Mouse (Mus musculus): ENCODE measurements around the gene Casz1.

Casz1 gene

GRCm38 (mm10) chr4:148842302-148842701 is 38.1 kb downstream of the Casz1 start:
- DNase-seq (ENCODE audit: low spot score in 2 of 2): no peak

DNA sequence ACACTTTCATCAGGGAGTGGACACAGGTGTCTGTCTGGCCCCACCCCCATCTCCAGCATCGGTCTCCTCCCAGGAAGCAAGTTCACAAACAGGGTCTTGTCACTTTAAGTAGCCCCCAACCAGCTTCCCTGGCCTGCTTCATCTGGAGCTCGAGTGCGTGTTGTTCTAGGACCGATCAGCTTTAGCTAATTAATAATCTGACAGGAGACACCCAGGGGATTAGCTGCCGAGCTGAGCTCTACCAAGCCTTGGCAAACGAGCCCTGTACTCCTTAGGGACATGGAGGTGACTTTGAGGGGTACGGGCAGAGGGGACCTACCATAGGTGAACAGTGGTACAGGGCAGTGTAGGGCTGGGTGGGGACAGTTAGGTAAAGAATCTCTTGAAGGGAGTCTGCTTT is 40.7 kb downstream of the Casz1 start:
- no peak for DNase-seq (ENCODE audit: low spot score in 2 of 2)

- peak in 1 of 2 experiments; percentile 34 for DNase-seq (ENCODE audit: low spot score in 2 of 2)
Measured at GRCm38 (mm10) chr4:148846203-148846602, 42.0 kb downstream of the Casz1 start.

GRCm38 (mm10) chr4:148846724-148847123 is 42.5 kb downstream of the Casz1 start:
- DNase-seq (ENCODE audit: low spot score in 2 of 2): no peak

DNA sequence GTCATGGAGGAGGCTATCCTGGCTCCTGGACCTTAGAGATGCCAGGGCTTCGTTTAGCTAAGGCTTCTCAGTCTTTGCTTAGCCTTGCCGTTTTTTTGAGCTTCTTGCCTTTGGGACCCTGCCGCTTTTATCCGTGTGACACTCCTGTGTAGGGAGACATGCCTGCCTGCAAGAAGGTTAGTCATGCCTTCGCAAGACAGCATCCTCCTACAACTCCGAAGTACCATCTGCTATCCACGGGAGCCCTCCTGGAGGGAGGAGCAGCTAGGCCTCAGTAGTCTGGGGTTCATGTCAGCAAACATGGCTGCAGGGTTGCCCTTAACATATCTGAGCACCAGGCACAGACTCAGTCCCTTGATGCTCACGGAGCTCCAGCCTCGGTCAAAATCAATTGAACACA is 43.4 kb downstream of the Casz1 start:
- DNase-seq (ENCODE audit: low spot score in 2 of 2): no peak

- no peak for DNase-seq (ENCODE audit: low spot score in 2 of 2)
Measured at GRCm38 (mm10) chr4:148849437-148849836, 45.2 kb downstream of the Casz1 start.

DNA sequence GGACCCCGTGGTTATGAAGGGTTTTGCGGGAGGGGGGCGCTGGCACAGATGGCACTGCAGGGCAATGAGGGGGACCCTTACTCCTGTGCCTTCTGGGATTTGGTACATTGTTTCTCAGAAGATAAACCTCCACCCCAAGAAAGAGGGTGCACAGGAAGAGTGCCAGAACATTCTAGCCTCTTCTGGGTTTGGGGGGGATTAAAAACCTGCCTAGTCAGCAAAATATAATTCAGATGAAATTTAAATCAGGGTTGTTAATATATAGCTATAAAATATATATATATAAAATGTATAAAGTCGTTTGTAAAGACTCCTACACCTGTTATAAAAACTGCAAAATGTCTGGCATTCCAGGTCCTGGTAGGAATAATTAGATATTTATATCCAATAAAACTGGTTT is 48.8 kb downstream of the Casz1 start:
- no peak for DNase-seq (ENCODE audit: low spot score in 2 of 2)

- DNase-seq (ENCODE audit: low spot score in 2 of 2): no peak
Measured at GRCm38 (mm10) chr4:148854093-148854492, 49.9 kb downstream of the Casz1 start.

DNA sequence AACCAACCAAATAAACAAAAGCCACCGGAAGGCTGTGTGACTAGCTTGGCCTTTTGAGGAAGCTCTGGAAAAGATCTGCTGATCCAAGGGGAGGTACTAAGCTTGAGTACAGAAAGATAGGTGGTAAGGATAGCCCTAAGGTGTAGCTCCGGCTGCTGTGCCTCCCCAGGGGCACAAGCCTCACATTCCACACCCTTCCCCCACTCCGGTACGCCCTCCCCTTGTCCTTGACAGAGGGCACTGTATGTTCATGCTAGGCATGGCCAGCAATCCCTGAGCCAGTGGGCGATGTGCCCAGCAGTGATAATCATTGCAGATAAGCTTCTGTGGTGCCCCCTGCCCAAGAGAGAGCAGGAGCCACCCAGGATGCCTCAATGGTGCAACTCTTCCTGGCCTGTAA is 51.3 kb downstream of the Casz1 start:
- DNase-seq (ENCODE audit: low spot score in 2 of 2): no peak

- DNase-seq (ENCODE audit: low spot score in 2 of 2): no peak
Measured at GRCm38 (mm10) chr4:148856216-148856615, 52.0 kb downstream of the Casz1 start.

DNA sequence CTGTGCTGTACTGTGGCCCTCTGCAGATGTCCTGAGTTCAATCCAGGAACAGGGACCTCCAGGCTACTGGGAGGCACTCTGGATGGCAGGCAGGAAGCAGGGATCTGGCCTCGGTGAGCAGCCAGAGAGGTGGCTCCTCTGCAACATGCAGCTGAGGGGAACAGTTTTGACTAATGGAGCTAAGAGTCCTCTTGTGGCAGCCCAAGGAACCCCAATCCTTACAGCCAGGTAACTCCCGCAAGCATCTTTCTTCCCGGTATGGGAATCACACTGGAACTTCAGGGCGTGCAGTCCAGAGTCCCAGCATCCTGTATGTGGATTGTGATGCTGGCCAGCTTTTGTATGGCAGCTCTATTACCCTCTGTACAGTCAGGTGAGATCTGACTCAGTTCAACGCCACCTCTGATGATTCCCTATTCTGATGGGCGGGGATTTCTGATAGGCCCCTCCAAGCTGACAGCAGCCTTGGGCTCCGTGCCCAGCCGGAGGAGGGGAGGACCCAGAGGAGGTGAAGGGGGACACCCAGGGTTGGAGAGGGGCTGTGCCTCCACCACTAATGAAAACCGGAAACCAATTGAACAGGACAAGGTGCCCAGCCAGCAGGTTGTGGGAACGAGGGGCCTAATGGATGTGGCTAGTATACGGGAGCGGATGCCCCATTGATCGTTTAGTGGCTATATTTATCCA is 53.3 kb downstream of the Casz1 start:
- DNase-seq (ENCODE audit: low spot score in 2 of 2): no peak

- no peak for DNase-seq (ENCODE audit: low spot score in 2 of 2)
Measured at GRCm38 (mm10) chr4:148858194-148858593, 54.0 kb downstream of the Casz1 start.

- no peak for DNase-seq (ENCODE audit: low spot score in 2 of 2)
Measured at GRCm38 (mm10) chr4:148859415-148859814, 55.2 kb downstream of the Casz1 start.

DNA sequence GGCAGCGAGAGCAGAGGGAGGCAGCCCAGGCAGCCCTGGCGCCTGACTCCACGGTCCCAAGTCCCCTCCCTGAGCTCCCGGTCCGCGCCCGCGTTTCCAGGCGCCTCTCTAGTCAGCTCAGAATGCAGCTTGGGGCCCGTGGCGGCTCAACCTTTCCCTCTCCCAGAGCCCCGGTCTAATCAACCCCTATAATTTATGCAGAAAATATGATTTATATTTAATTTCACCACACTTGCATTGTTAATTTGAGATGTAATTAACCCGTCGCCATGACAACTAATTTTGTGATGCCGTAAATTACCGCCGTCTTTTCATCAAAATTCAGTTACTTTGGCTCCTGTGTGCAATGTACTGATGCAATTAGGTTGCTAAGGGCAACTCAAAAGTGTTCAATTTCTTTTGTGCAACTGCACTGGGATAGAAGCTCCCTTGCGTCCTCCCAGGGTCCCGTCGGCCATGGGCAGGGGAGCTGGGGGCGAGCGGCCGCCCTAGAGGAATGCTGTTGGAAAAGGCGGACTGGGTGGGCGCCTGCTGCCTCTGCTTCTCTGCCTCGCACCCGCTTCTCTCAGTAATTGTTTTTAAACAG is 55.8 kb downstream of the Casz1 start:
- no peak for DNase-seq (ENCODE audit: low spot score in 2 of 2)

GRCm38 (mm10) chr4:148860636-148861035 is 56.4 kb downstream of the Casz1 start:
- no peak for DNase-seq (ENCODE audit: low spot score in 2 of 2)

DNA sequence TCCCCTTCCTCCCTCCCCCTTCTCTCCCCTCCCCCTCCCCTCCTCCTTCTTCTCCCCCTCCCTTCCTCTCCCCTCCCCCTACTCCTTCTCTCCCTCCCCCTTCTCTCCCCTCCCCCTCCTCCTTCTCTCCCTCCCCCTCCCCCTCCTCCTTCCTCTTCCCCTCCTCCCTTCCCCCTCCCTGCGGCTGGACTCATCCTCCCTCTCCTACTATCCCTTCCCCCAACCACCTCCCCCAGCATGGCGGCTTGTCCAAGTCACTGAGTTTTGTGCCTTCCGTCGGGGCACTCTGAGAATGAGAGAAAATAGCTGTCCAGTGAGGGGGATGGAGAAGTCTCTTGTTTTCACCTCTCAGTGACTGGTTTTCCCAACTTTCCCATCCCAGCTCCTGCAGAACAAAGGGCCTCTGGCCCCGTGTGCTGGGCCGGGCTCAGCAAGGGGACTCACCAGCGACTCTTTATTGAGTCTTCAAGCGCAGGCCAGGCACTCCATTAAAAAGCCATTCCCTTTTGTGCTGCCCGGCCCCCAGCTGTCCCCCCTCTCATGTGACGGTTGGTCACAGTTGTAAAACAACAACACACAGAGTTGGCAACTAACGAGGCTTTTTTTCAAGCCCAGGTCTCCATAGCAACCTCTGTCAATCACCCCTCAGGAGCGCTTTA is 62.7 kb downstream of the Casz1 start:
- DNase-seq (ENCODE audit: low spot score in 2 of 2): no peak

- DNase-seq (ENCODE audit: low spot score in 2 of 2): no peak
Measured at GRCm38 (mm10) chr4:148867721-148868397, 63.6 kb downstream of the Casz1 start.

DNA sequence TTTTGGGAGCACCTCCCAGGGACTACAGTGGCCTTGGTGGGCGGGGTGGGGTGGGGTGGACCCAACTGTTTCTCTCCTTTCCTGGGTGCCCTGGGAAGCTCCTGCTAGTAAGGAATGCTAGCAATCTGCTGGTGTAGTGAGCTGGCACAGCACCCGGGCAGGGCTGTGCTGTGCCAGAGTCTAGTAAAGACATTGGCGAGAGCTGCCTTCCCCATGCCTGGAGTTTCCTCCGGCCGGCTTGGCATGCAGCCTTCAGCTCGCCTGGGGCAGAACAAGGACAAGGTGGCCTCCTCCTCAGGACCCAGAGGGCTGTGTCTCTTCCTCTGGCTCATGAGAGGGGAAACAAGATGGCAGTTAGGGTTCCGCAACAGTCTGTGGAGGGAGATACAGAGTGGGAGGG is 65.3 kb downstream of the Casz1 start:
- no peak for DNase-seq (ENCODE audit: low spot score in 2 of 2)

- no peak for DNase-seq (ENCODE audit: low spot score in 2 of 2)
Measured at GRCm38 (mm10) chr4:148870496-148870895, 66.3 kb downstream of the Casz1 start.

- DNase-seq (ENCODE audit: low spot score in 2 of 2): no peak
Measured at GRCm38 (mm10) chr4:148871751-148872334, 67.6 kb downstream of the Casz1 start.

- DNase-seq (ENCODE audit: low spot score in 2 of 2): no peak
Measured at GRCm38 (mm10) chr4:148872372-148872771, 68.1 kb downstream of the Casz1 start.

GRCm38 (mm10) chr4:148872783-148873182 is 68.6 kb downstream of the Casz1 start:
- DNase-seq (ENCODE audit: low spot score in 2 of 2): no peak
